Mouse (Mus musculus): ENCODE measurements around the gene Pabpc4. TPM values are rescaled to one million over a fixed set of nuclear protein-coding genes. Genes with fewer than 3 reads are reported as not detected.

Gene Pabpc4
- total and polyA plus RNA-seq, 3 experiments = 206 to 444 (median 318) TPM

DNA sequence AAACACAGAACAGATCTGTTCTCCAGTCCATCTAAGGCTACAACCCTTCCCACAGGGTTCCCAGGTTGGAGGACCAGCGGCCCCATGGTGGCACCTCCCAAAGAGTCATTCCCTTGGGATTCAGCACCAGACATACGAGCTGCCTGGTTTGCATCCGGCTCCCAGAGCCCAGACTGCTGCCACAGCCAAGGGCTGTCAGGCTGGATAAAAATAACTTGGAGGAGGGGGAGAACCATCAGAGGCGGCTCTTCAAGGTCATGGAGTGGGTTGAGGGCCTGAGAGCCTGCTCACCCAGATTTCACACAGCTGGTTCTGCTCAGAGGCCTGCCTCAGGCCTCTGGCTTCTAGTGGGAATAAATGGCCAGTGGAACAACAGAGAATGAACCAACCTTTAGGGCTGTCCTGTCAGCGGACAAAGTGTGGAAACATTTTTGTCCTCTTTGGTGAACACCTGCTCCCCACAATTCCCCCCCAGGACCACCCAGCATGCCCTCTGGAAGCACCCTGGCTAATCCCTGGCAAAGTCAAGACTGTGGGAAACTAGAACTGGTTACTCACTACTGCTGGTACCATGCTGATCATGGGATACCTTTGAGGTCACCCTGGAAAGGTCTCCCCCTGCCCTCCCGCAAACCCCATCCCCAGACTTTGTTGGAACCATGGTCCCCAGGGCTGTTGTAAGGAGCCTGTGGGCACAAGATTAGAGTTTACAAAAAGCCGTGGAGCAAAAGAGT is 14.8 kb upstream of the Pabpc4 start:
- H3K4me1 ChIP-seq (ENCODE audit: control insufficient read depth in 1 of 2, insufficient read depth in 2 of 2) = peaks cover 6% of the 10 kb centered on the region in 2 experiments
- H3K9me3 ChIP-seq (replicated peaks; ENCODE audit: low read length) = no peaks in the 10 kb centered on the region
- no peak overlapping the region for H3K27ac ChIP-seq (ENCODE audit: insufficient read depth, low read depth)
- H3K27me3 ChIP-seq (replicated peaks) = peaks cover 74% of the 10 kb centered on the region
- no peaks in the 10 kb centered on the region for H3K36me3 ChIP-seq (replicated peaks in 1 of 2; ENCODE audit: control insufficient read depth in 1 of 2, insufficient read depth in 1 of 2, low read length in 1 of 2)
- in situ Hi-C loops (cut with MboI; ENCODE audit: low pct_ligation_motif_present, low pct_unique_long_range_greater_than_20kb, low sequenced_read_pairs) (no loop called here), dilution Hi-C loops (cut with MboI; ENCODE audit: extremely low pct_ligation_motif_present, extremely low pct_unique_long_range_greater_than_20kb, low sequenced_read_pairs) (no loop called here)
- H3K4me2 ChIP-seq (ENCODE audit: insufficient read depth, low read depth, poor library complexity, severe bottlenecking) = no peak overlapping the region
- no peak for DNase-seq (ENCODE audit: extremely low read depth)
- H3K9ac ChIP-seq (ENCODE audit: insufficient read depth, low read depth) = no peak overlapping the region
- H3K79me2 ChIP-seq (replicated peaks; ENCODE audit: control insufficient read depth, extremely low read depth, insufficient read depth, poor library complexity, severe bottlenecking) = no peaks in the 10 kb centered on the region
- no peak for TF ChIP-seq GABPA (IDR thresholded peaks at IDR 0.05; ENCODE audit: insufficient replicate concordance, low read depth, low read length)
- TF ChIP-seq E2F4 (IDR thresholded peaks at IDR 0.05; ENCODE audit: insufficient replicate concordance, low read depth, low read length) = no peak
- no peak for TF ChIP-seq CHD1 (IDR thresholded peaks at IDR 0.05; ENCODE audit: low read depth, low read length)
- no peak for TF ChIP-seq CTCF (conservative IDR thresholded peaks at IDR 0.05 in 1 of 2, IDR thresholded peaks at IDR 0.05 in 1 of 2; ENCODE audit: low read depth in 2 of 2, low read length in 2 of 2)
- no peak for TF ChIP-seq POLR2AphosphoS2 (IDR thresholded peaks at IDR 0.05; ENCODE audit: low read depth, low read length)
- TF ChIP-seq USF2 (conservative IDR thresholded peaks at IDR 0.05; ENCODE audit: low read depth, low read length) = no peak
- no peak for TF ChIP-seq MYC (IDR thresholded peaks at IDR 0.05; ENCODE audit: low read depth, low read length)
- TF ChIP-seq TBP (conservative IDR thresholded peaks at IDR 0.05; ENCODE audit: low read depth, low read length) = no peak
- TF ChIP-seq NELFE (IDR thresholded peaks at IDR 0.05; ENCODE audit: low read depth, low read length) = no peak
- no peak for TF ChIP-seq PAX5 (IDR thresholded peaks at IDR 0.05; ENCODE audit: low read length)
- TF ChIP-seq ZNF384 (IDR thresholded peaks at IDR 0.05; ENCODE audit: low read depth, low read length) = no peak
- TF ChIP-seq NRF1 (IDR thresholded peaks at IDR 0.05; ENCODE audit: low read depth, low read length) = no peak
- no peak overlapping the region for H3K4me3 ChIP-seq (replicated peaks in 1 of 3; ENCODE audit: low read depth in 2 of 3, low read length in 2 of 3, poor library complexity in 1 of 3)

DNA sequence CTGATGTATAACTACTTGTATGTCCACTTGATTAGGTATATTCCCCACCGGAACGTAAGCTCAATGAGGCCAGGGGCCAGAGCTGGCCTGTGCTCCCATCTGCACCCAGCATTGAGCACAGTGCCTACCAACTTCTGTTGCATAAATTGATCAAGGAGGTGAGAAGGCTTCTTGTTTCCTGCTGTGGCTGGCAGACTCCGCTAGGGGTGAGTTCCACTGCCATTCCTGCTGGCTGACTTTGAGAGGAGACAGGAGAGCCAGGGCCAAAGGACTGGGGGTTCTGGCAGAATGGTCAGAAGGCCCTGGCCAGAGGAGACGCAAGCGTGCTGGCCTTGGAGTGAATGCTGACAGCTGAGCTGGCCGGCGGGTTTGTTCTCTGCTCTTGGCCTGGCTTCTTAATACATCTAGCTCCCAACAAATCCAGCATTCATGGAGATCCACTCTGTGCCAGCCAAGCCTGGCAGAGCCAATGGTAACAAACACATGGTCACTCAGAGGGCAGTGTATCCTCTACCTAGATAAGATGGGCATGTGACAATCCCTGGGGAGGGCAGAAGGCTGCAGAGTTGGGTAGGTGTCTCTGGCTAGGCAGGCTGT is 13.1 kb upstream of the Pabpc4 start:
- Histone ChIP-seq H3K9me3 (replicated peaks; ENCODE audit: low read length) (no peaks in the 10 kb centered on the region), H3K4me1 (ENCODE audit: control insufficient read depth in 1 of 2, insufficient read depth in 2 of 2) (peaks cover 6 to 7% of the 10 kb centered on the region in 2 experiments), H3K4me2 (ENCODE audit: insufficient read depth, low read depth, poor library complexity, severe bottlenecking) (no peak overlapping the region), H3K79me2 (replicated peaks; ENCODE audit: control insufficient read depth, extremely low read depth, insufficient read depth, poor library complexity, severe bottlenecking) (no peaks in the 10 kb centered on the region), H3K27me3 (replicated peaks) (peaks cover 56% of the 10 kb centered on the region), H3K27ac (ENCODE audit: insufficient read depth, low read depth) (no peak overlapping the region), H3K9ac (ENCODE audit: insufficient read depth, low read depth) (no peak overlapping the region), H3K4me3 (replicated peaks in 1 of 3; ENCODE audit: low read depth in 2 of 3, low read length in 2 of 3, poor library complexity in 1 of 3) (no peak overlapping the region), H3K36me3 (replicated peaks in 1 of 2; ENCODE audit: control insufficient read depth in 1 of 2, insufficient read depth in 1 of 2, low read length in 1 of 2) (no peaks in the 10 kb centered on the region)
- in situ Hi-C loops (cut with MboI; ENCODE audit: low pct_ligation_motif_present, low pct_unique_long_range_greater_than_20kb, low sequenced_read_pairs) = no loop called here
- dilution Hi-C loops (cut with MboI; ENCODE audit: extremely low pct_ligation_motif_present, extremely low pct_unique_long_range_greater_than_20kb, low sequenced_read_pairs) = no loop called here
- no peak for DNase-seq (ENCODE audit: extremely low read depth)
- TF ChIP-seq ZC3H11A (IDR thresholded peaks at IDR 0.05; ENCODE audit: low read depth, low read length) (no peak), MAZ (IDR thresholded peaks at IDR 0.05; ENCODE audit: low read depth, low read length) (no peak), UBTF (IDR thresholded peaks at IDR 0.05; ENCODE audit: low read depth, low read length) (no peak), MAX (IDR thresholded peaks at IDR 0.05; ENCODE audit: low read length) (no peak), USF2 (conservative IDR thresholded peaks at IDR 0.05; ENCODE audit: low read depth, low read length) (no peak), POLR2A (IDR thresholded peaks at IDR 0.05; ENCODE audit: low read depth, low read length) (no peak), ZNF384 (IDR thresholded peaks at IDR 0.05; ENCODE audit: low read depth, low read length) (no peak), NRF1 (IDR thresholded peaks at IDR 0.05; ENCODE audit: low read depth, low read length) (no peak), POLR2AphosphoS2 (IDR thresholded peaks at IDR 0.05; ENCODE audit: low read depth, low read length) (no peak), TCF12 (IDR thresholded peaks at IDR 0.05; ENCODE audit: low read depth, low read length) (no peak), CHD2 (IDR thresholded peaks at IDR 0.05; ENCODE audit: low read length) (no peak)
